ENCODE assay signal across 21 mouse cellular contexts in genomic region chr12:69833982-69834604, GRCm38 (mm10). TPM values are rescaled to one million over a fixed set of nuclear protein-coding genes. Genes with fewer than 3 reads are reported as not detected.
A peak's percentile ranks its signal among the peaks of the same experiment; 100 is the strongest.
DNase-seq lines count a peak whose midpoint lies in the region; TF ChIP-seq lines count a peak whose summit lies in the region.
"Had no signal": no experiment of that assay in that cellular context is flagged by ENCODE, and none has a peak within 500 bp of the region (broad histone marks: within the 10 kb centered on the region; RNA-seq: fewer than 3 reads in every experiment).

No protein-coding gene starts in this region.

- TF ChIP-seq POLR2A in embryonic fibroblast, embryonic 13.5 days (IDR thresholded peaks at IDR 0.05; ENCODE audit: low read depth, low read length): no peak

- 85% methylated on average over 12 of the region's 12 CpGs for WGBS in heart, embryonic 10.5 days

- TF ChIP-seq CTCF in embryonic fibroblast, embryonic 13.5 days (IDR thresholded peaks at IDR 0.05; ENCODE audit: borderline replicate concordance, insufficient read depth, low read length): no peak

- no peaks in the 10 kb centered on the region for H3K27me3 ChIP-seq in heart, embryonic 10.5 days (ENCODE audit: insufficient read depth, poor library complexity, severe bottlenecking)
- H3K27me3 ChIP-seq: embryonic facial prominence, embryonic 12.5 days had no signal

- H3K4me3 ChIP-seq in embryonic fibroblast, embryonic 13.5 days (ENCODE audit: insufficient read depth, low read length): no peak overlapping the region
- no peak overlapping the region for H3K4me3 ChIP-seq in heart, embryonic 10.5 days
- H3K4me3 ChIP-seq: embryonic facial prominence, embryonic 12.5 days; gastrocnemius, adult 2 months; heart, adult 2 months; midbrain, embryonic 10.5 days had no signal

- H3K4me1 ChIP-seq in embryonic fibroblast, embryonic 13.5 days (ENCODE audit: control insufficient read depth, insufficient read depth, low read length): peaks cover 9% of the 10 kb centered on the region; the same call in 1 of the 2 replicates
- H3K4me1 ChIP-seq in heart, embryonic 10.5 days: peaks cover 1% of the 10 kb centered on the region; the same call in 1 of the 2 replicates
- H3K4me1 ChIP-seq: embryonic facial prominence, embryonic 12.5 days had no signal

- H3K27ac ChIP-seq in embryonic fibroblast, embryonic 13.5 days (ENCODE audit: insufficient read depth, low read length): peak overlapping the region; percentile 91
- H3K27ac ChIP-seq in heart, embryonic 10.5 days: no peak overlapping the region
- H3K27ac ChIP-seq: embryonic facial prominence, embryonic 12.5 days; gastrocnemius, adult 2 months; heart, adult 2 months; liver, embryonic 14.5 days; midbrain, embryonic 10.5 days had no signal

- peak; percentile 25 for DNase-seq in adrenal gland, postnatal 25 days
- no peak for DNase-seq in adrenal gland, adult 8-10 months
- peak; percentile 38 for DNase-seq in left cerebral cortex, adult 11 months (ENCODE audit: low spot score)
- no peak for DNase-seq in left cerebral cortex, postnatal 10 days (ENCODE audit: extremely low spot score in 1 of 2, low spot score in 2 of 2)
- peak; percentile 59 for DNase-seq in MN1 (ENCODE audit: low spot score)
- DNase-seq in gastrocnemius, postnatal 4 days (ENCODE audit: low spot score in 2 of 2): no peak
- no peak for DNase-seq in heart, embryonic 10.5 days (ENCODE audit: low spot score)
- DNase-seq: B cell, adult 2 months; cerebellum, adult 2 months; gastrocnemius, adult 2 months; heart, adult 2 months; heart, postnatal 10 days; kidney, adult 18-20 months; kidney, postnatal 25 days; lung, postnatal 14 days; right cerebral cortex, postnatal 25 days; thymus, adult 18-20 months had no signal

- H3K36me3 ChIP-seq in heart, embryonic 10.5 days: peaks cover 60% of the 10 kb centered on the region

- H3K9me3 ChIP-seq in heart, embryonic 10.5 days: no peaks in the 10 kb centered on the region
- H3K9me3 ChIP-seq: embryonic facial prominence, embryonic 12.5 days; midbrain, embryonic 10.5 days had no signal

- intact Hi-C loops in left cerebral cortex, postnatal 10 days (cut with DNase I): no loop called here

RNA-seq across cellular contexts. Expression of gene Cdkl1, which starts 43.0 kb away (rescaled TPM):
- 1.5 and 2.4 TPM in 2 replicates for total RNA-seq in adrenal gland, postnatal 25 days (2021)
- 1 to 10 TPM; 2.1 to 9.3 (median 5.1) TPM for total RNA-seq in adrenal gland, adult 8-10 months (2022)
- total RNA-seq in left cerebral cortex, postnatal 10 days (2021): 10 to 100 TPM; 43.7 to 43.8 TPM
- polyA plus RNA-seq in embryonic fibroblast, embryonic 13.5 days (2011; ENCODE audit: insufficient read length, low read depth, missing spikeins): 2.1 and 4.8 TPM in 2 replicates
- total RNA-seq in gastrocnemius, postnatal 4 days (2021): 1 to 10 TPM; 2.0 to 2.9 TPM
- 3.6 and 5.9 TPM in 2 replicates for polyA plus RNA-seq in heart, embryonic 10.5 days (2016; fragmentation: Nextera tagmentation; extraction: Ambion mirVana)

RNA-seq across cellular contexts. Expression of gene Atl1, which starts 58.3 kb away (rescaled TPM):
- total RNA-seq in adrenal gland, postnatal 25 days (2021): 6.3 and 8.0 TPM in 2 replicates
- 10 to 100 TPM in 2 of 4 experiments, 1 to 10 TPM in 2; 6.6 to 19.5 (median 13.0) TPM for total RNA-seq in adrenal gland, adult 8-10 months (2022)
- total RNA-seq in left cerebral cortex, postnatal 10 days (2021): 100 to 1,000 TPM; 225 to 235 TPM
- 10.4 and 11.5 TPM in 2 replicates for polyA plus RNA-seq in embryonic fibroblast, embryonic 13.5 days (2011; ENCODE audit: insufficient read length, low read depth, missing spikeins)
- total RNA-seq in gastrocnemius, postnatal 4 days (2021): 1 to 10 TPM; 5.6 to 6.2 TPM
- polyA plus RNA-seq in heart, embryonic 10.5 days (2016; fragmentation: Nextera tagmentation; extraction: Ambion mirVana): 5.5 and 6.5 TPM in 2 replicates

RNA-seq across cellular contexts. Expression of gene Map4k5, which starts 58.9 kb away (rescaled TPM):
- 35.4 and 37.4 TPM in 2 replicates for total RNA-seq in adrenal gland, postnatal 25 days (2021)
- 10 to 100 TPM; 26.6 to 51.8 (median 37.2) TPM for total RNA-seq in adrenal gland, adult 8-10 months (2022)
- 10 to 100 TPM; 39.2 to 40.4 TPM for total RNA-seq in left cerebral cortex, postnatal 10 days (2021)
- polyA plus RNA-seq in embryonic fibroblast, embryonic 13.5 days (2011; ENCODE audit: insufficient read length, low read depth, missing spikeins): 74.9 and 92.9 TPM in 2 replicates
- 10 to 100 TPM; 33.7 to 40.4 TPM for total RNA-seq in gastrocnemius, postnatal 4 days (2021)
- polyA plus RNA-seq in heart, embryonic 10.5 days (2016; fragmentation: Nextera tagmentation; extraction: Ambion mirVana): 32.3 and 33.7 TPM in 2 replicates

Comparison
In these comparisons a context has a peak if more than half of its experiments do, and no peak if none do; other contexts are left out.
1. DNase-seq: peak in adrenal gland, postnatal 25 days (single experiment), left cerebral cortex, adult 11 months (single experiment) and MN1 (single experiment); none in adrenal gland, adult 8-10 months (single experiment), left cerebral cortex, postnatal 10 days (0 of 2), gastrocnemius, postnatal 4 days (0 of 2) and heart, embryonic 10.5 days (single experiment).
2. RNA of gene Cdkl1, which starts 43.0 kb away (total RNA-seq): 43.7 to 43.8 TPM in left cerebral cortex, postnatal 10 days; 2.1 to 9.3 TPM in adrenal gland, adult 8-10 months, 2.0 to 2.9 TPM in gastrocnemius, postnatal 4 days and 1.5 to 2.4 TPM in adrenal gland, postnatal 25 days; every median in the first group is over 4 times any median in the second.
3. RNA of gene Atl1, which starts 58.3 kb away (total RNA-seq): 225 to 235 TPM in left cerebral cortex, postnatal 10 days; 6.6 to 19.5 TPM in adrenal gland, adult 8-10 months, 6.3 to 8.0 TPM in adrenal gland, postnatal 25 days and 5.6 to 6.2 TPM in gastrocnemius, postnatal 4 days; every median in the first group is over 10 times any median in the second.